Mouse (Mus musculus) thymus, postnatal 36 days (tissue): Measurements from ENCODE around the gene Hey2.

Experiments used
- DNase-seq, 2 experiments: peaks; one replicate each; pipeline ENCODE4 v3.0.0; 2022; ENCODE audit warnings: mixed read lengths in 2 of 2

The Hey2 gene

GRCm38 (mm10) chr10:30842643-30843437, at the start of gene Hey2:
Gene Hey2 (minus strand): TSS chr10:30842801.
- peak; percentile 93 to 94 for DNase-seq

- DNase-seq: no peak
These were observed 40.6 kb upstream of the Hey2 start for GRCm38 (mm10) chr10:30883085-30883760.

- DNase-seq: no peak
These were observed 38.5 kb upstream of the Hey2 start for GRCm38 (mm10) chr10:30881109-30881508.

GRCm38 (mm10) chr10:30845101-30845825, 2.7 kb upstream of the Hey2 start:
- no peak for DNase-seq

GRCm38 (mm10) chr10:30844191-30845010, 1.8 kb upstream of the Hey2 start:
- DNase-seq: peak in 1 of 2 experiments; percentile 6

GRCm38 (mm10) chr10:30843438-30844190, 1.0 kb upstream of the Hey2 start:
- DNase-seq: no peak

- no peak for DNase-seq
These were observed 373 bp downstream of the Hey2 start for GRCm38 (mm10) chr10:30842228-30842627.

GRCm38 (mm10) chr10:30840824-30841223, 1.8 kb downstream of the Hey2 start:
- no peak for DNase-seq

- no peak for DNase-seq
These were observed 4.4 kb downstream of the Hey2 start for GRCm38 (mm10) chr10:30838188-30838587.

- no peak for DNase-seq
These were observed 17.6 kb downstream of the Hey2 start for GRCm38 (mm10) chr10:30825049-30825448.

- DNase-seq: peak; percentile 66 to 73
These were observed 31.7 kb downstream of the Hey2 start for GRCm38 (mm10) chr10:30810967-30811293.

- no peak for DNase-seq
These were observed 32.2 kb downstream of the Hey2 start for GRCm38 (mm10) chr10:30810247-30810966.

GRCm38 (mm10) chr10:30803587-30804253, 38.9 kb downstream of the Hey2 start:
- no peak for DNase-seq

GRCm38 (mm10) chr10:30802681-30803586, 39.7 kb downstream of the Hey2 start, which contains the start of gene Ncoa7:
Gene Ncoa7 (minus strand): TSS chr10:30803326.
- peak; percentile 75 to 82 for DNase-seq

- DNase-seq: peak in 1 of 2 experiments; percentile 7
These were observed 40.6 kb downstream of the Hey2 start for GRCm38 (mm10) chr10:30802033-30802432.

- no peak for DNase-seq
These were observed 42.7 kb downstream of the Hey2 start for GRCm38 (mm10) chr10:30799713-30800450.

- no peak for DNase-seq
These were observed 45.9 kb downstream of the Hey2 start for GRCm38 (mm10) chr10:30796469-30797261.

- DNase-seq: no peak
These were observed 51.6 kb downstream of the Hey2 start for GRCm38 (mm10) chr10:30791016-30791415.
